Mouse (Mus musculus): ENCODE data around the gene Cfap161. TPM values are rescaled to one million over a fixed set of nuclear protein-coding genes. Genes with fewer than 3 reads are reported as not detected.

Cfap161 gene
- total RNA-seq (2014; fragmentation: Nextera tagmentation) (not detected in 2 replicates), total RNA-seq (2017) (not detected in 2 replicates)

GRCm38 (mm10) chr7:83794705-83795104 lies at the start of gene Cfap161:
Gene Cfap161 (minus strand): TSS chr7:83794880.
- 0 out of 2 replicates have a peak, but pooled peaks have one; percentile 22 for ATAC-seq (replicated peaks; ENCODE audit: low FRiP score, low TSS enrichment, poor library complexity, severe bottlenecking)

DNA sequence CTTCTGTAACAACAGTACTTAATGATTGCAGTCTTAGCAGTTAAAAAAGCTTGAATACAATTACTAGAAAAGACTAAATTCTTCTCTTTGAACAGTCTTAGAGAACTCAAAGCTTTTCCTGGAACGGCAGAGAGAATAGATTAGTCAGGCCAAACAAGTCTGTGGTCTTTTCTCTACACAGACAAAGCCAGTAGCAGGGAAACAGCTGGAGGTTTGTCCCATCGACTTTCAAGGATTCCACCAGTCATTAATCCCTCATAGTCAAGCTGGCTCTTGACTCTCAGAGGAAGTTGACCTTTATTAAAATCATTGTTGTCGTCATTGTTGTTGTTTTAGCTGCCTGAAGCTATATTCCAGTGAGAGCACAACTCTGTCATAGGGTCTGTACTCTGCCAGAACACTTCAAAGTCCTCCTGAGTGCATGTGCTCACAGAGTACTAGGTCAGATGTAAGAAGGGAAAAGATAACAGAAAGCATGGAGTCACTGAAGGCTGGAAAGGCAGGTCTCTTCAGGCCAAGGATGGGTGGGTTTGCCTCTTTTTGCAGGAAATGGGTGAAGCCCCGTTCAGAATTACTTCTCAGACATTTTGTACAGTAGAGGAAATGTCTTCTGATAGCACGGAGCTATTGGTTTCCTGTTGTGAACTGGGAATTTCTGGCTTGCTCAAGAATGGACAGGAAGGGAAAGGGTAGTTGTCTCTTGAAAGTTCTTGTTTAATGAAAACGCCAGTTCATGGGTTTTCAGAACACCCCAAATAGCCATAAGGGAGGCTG lies 48.0 kb upstream of the Cfap161 start:
- ATAC-seq (replicated peaks; ENCODE audit: low FRiP score, low TSS enrichment, poor library complexity, severe bottlenecking), result no peak

DNA sequence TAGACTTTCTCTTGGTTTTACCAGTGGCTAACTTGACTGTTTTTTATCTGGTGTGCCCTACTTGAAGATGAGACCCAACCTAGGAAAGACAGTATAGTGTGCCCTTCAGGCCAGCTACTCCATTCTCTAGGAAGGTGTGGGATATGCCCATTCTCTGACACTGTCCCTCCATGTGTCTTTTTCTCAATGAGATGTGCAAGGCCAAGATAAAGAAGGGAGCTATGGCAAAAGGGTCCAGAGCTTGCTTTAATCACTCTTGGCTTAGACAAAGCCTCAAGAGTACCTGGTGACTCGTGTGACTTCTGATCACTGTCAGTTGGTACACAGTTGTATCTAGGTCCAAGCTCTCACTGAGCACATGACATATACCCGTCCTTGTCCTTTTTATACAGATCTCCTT lies 45.4 kb upstream of the Cfap161 start:
- no peak for ATAC-seq (replicated peaks; ENCODE audit: low FRiP score, low TSS enrichment, poor library complexity, severe bottlenecking)

GRCm38 (mm10) chr7:83838525-83839224 lies 44.0 kb upstream of the Cfap161 start:
- ATAC-seq (replicated peaks; ENCODE audit: low FRiP score, low TSS enrichment, poor library complexity, severe bottlenecking), result 0 out of 2 replicates have a peak, but pooled peaks have one; percentile 26

- no peak for ATAC-seq (replicated peaks; ENCODE audit: low FRiP score, low TSS enrichment, poor library complexity, severe bottlenecking)
Measured at GRCm38 (mm10) chr7:83829355-83829754, 34.7 kb upstream of the Cfap161 start.

GRCm38 (mm10) chr7:83827402-83828076 lies 32.9 kb upstream of the Cfap161 start:
- no peak for ATAC-seq (replicated peaks; ENCODE audit: low FRiP score, low TSS enrichment, poor library complexity, severe bottlenecking)

- no peak for ATAC-seq (replicated peaks; ENCODE audit: low FRiP score, low TSS enrichment, poor library complexity, severe bottlenecking)
Measured at GRCm38 (mm10) chr7:83826808-83827207, 32.1 kb upstream of the Cfap161 start.

DNA sequence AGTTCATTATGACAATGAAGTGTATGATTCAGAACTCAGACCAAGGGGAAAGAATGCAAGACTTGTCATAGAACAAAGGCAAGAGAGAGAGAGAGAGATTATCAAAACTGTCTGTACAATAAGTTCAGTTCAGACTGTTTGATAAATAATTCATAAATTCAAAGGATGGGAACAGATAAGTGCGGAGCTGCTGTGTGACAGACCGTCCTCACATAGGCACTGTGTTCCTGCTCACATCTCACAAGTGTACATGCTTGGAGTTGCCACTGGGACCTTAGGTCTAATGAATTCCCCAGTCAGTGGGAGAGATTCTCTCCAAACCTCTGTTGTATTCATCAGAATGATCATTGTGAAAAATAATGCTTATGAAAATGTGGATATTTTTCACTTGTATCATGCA lies 27.3 kb upstream of the Cfap161 start:
- no peak for ATAC-seq (replicated peaks; ENCODE audit: low FRiP score, low TSS enrichment, poor library complexity, severe bottlenecking)

DNA sequence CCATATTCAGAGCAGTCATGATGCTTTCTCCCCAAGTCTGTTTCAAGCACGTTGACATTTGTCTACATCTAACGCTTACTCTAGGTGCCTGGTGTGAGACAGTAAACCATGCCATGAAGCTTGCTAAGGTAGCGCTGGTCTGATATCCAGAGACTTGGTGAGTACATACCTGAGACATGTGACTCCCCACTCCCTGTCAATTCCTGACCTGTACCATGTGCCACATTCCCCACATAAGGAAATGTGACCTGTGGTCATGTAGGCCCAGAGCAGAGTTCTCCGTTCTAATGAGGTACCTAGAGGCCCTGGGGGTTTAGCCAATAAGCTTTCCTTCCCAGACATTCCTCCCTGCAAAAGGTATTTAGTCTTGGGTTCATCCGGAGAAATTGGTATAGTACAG lies 22.2 kb upstream of the Cfap161 start:
- ATAC-seq (replicated peaks; ENCODE audit: low FRiP score, low TSS enrichment, poor library complexity, severe bottlenecking), result no peak

DNA sequence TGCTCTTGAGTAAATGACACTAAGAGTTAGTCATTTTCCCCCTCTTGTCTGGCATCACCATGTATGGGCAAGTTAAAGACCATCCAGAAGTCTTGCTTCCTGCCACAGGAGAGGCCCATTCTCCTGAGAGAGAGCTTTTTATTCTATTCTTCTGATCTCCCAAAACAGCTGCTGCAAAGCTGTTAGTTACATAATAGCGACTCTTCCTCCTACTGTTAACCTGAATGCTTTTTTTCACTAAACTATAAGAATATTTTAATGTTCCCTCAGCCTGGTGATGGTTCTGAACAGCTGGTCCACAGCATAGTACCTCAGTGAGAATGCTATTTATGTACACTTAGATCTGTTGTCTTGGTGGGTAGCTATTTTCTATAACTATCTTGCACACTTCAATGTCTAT lies 21.0 kb upstream of the Cfap161 start:
- no peak for ATAC-seq (replicated peaks; ENCODE audit: low FRiP score, low TSS enrichment, poor library complexity, severe bottlenecking)

- no peak for ATAC-seq (replicated peaks; ENCODE audit: low FRiP score, low TSS enrichment, poor library complexity, severe bottlenecking)
Measured at GRCm38 (mm10) chr7:83813993-83814392, 19.3 kb upstream of the Cfap161 start.

- ATAC-seq (replicated peaks; ENCODE audit: low FRiP score, low TSS enrichment, poor library complexity, severe bottlenecking), result no peak
Measured at GRCm38 (mm10) chr7:83813465-83813864, 18.8 kb upstream of the Cfap161 start.

DNA sequence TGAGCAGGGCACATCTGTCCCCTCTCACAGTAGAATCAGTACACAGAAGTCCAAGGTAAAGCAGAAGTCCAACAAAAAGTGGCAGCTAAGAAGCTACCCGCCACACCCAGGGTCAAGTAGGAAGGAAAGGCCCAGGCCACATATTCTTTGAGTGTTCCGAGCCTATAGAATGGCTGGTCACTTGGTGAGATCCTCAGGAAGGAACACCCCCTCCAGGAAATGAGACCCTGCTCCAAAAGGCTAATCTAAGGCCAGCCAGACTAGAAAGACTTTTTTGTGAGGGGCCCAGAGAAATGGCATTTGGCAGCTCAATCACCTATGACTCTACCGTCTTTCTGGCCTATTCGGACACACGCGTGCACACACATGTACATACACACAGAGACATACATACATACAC lies 18.3 kb upstream of the Cfap161 start:
- no peak for ATAC-seq (replicated peaks; ENCODE audit: low FRiP score, low TSS enrichment, poor library complexity, severe bottlenecking)

GRCm38 (mm10) chr7:83812581-83812980 lies 17.9 kb upstream of the Cfap161 start:
- no peak for ATAC-seq (replicated peaks; ENCODE audit: low FRiP score, low TSS enrichment, poor library complexity, severe bottlenecking)

GRCm38 (mm10) chr7:83811916-83812315 lies 17.2 kb upstream of the Cfap161 start:
- ATAC-seq (replicated peaks; ENCODE audit: low FRiP score, low TSS enrichment, poor library complexity, severe bottlenecking), result no peak

DNA sequence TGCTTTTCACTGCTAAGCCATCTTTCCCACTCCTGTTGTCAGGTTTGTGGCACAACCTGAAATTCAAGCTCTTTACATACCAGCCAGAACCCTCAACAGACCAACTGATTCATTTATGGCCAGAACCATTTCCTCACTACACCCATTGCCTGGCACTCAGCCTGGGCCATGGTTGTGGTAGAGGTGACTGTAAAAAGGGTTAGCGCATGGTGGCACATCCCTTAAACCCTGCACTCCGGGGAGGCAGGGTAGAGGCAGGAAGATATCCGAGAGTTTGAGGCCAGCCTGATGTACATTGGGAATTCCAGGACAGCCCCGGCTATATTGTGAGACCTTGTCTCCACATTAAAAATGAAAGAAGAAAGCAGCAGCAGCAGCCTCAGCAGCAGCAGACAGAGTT lies 16.8 kb upstream of the Cfap161 start:
- no peak for ATAC-seq (replicated peaks; ENCODE audit: low FRiP score, low TSS enrichment, poor library complexity, severe bottlenecking)

- ATAC-seq (replicated peaks; ENCODE audit: low FRiP score, low TSS enrichment, poor library complexity, severe bottlenecking), result no peak
Measured at GRCm38 (mm10) chr7:83810141-83811100, 15.7 kb upstream of the Cfap161 start.

GRCm38 (mm10) chr7:83809715-83810114 lies 15.0 kb upstream of the Cfap161 start:
- ATAC-seq (replicated peaks; ENCODE audit: low FRiP score, low TSS enrichment, poor library complexity, severe bottlenecking), result no peak

- no peak for ATAC-seq (replicated peaks; ENCODE audit: low FRiP score, low TSS enrichment, poor library complexity, severe bottlenecking)
Measured at GRCm38 (mm10) chr7:83809060-83809459, 14.4 kb upstream of the Cfap161 start.
